Mouse (Mus musculus) v-Abl transformed pro-B cells (cell line): ENCODE measurements around the gene Tcl1b3.

Experiments used
- in situ Hi-C, 2 experiments: fragments of 400-800 bp; cut with MboI; formaldehyde crosslinking; loops; one replicate each; pipeline ENCODE4 v1.15.1; 2025; ENCODE audit not compliant: unreplicated experiment in 2 of 2

The Tcl1b3 gene

DNA sequence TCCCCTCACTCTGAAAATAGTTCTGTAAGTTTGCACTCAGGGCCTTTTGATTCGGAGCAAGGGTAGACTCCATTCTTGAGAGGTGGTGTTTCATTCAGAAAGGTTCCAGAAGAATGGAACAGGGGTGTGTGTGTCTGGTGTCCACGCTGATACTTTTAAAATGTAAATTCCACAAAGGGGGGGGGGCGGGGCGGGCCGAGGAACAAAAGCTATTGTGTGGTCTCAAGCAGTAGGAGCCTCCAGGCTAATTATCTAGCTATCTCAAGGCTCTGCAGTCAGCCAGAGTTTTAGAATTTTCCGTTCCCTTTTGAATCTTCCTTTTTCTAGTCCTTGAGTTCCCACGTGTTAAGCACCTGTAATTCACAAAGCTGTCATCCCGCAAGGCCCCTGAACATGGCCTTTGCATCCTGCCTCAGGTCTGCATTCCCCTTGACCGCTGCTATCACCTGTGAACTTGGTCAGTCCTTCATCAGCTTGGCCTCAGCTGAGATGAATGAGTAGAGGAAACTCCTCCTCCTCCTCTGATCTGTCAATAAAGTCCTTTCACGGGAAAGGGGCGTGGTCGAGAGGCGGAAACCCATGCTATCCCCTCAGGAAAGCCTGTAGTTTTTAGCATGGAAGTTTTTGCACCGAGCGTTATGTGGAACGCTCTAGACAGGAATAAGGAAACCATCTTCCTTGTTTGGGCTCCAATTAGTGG is 33.9 kb downstream of the Tcl1b3 start:
- in situ Hi-C loops, result no loop called here

DNA sequence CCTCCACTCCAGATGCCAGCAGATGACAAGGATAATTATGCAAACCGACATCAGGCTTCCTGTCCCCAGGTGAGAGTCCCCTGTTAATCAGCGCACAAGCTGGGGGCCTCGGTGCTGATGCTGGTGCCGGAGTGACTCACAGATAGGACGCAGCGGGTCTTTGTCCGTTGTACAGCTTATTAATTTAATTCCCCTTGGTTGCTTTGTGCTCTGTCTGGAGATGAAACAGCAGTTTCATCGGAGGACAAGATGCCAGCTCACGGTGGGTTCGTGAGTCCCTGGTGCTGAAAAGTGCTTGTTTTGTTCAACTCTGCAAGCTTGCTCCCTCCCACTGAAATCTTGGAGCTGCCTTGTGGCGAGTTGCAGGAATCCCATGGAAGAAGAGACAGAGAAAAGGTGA is 43.5 kb downstream of the Tcl1b3 start:
- in situ Hi-C loops, result no loop called here

DNA sequence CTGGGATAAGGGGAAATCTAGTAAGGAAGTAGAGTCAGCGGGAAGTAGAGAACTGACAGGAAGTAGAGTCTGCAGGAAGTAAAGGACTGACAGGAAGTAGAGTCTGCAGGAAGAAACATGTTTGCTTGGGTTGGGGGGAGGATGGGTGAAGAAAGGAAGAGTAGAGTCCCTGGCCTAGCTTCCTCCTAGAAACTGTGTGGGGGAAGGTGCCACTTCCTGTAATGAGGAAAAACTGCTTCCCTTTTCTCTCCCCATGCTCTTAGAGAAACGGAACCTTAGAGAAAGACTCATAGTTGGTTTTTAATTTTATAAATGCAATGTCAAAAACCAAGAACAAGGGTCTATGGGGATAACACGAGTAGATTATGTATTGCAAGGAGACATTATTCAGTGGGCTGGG is 44.2 kb downstream of the Tcl1b3 start:
- in situ Hi-C loops, result no loop called here

DNA sequence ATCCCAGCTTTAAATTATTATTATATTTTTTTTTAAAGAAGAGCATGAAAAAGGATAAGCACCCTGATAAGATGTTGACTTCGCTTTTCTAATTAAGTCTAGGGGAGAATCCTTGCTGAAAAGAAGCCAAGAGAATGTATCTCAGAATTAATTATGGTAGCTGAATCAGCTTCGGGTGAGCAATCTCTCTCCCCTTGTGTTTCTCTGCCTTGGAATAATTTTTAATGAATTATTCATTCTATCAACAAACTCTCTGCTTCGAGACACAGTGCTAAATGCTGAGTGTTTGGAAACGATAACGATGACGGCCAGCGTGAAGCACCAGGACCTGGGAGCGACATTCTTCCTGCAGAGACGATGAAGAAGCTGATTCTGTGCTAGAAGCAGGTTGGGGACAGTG is 48.2 kb downstream of the Tcl1b3 start:
- in situ Hi-C loops, result no loop called here
